Mouse (Mus musculus) CD4-positive, CD25-positive, alpha-beta regulatory T cell (primary cell): ENCODE data around the gene Arhgap35. TPM values are rescaled to one million over a fixed set of nuclear protein-coding genes. Genes with fewer than 3 reads are reported as not detected.

Source experiments
- polyA plus RNA-seq: library from polyadenylated mRNA; unstranded; fragments of 100-300 nt; shearing (Covaris generic); gene quantifications from one replicate; pipeline ENCODE4 v1.2.1, GENCODE M21; 2017

Arhgap35 gene
- 7.6 TPM for polyA plus RNA-seq

GRCm38 (mm10) chr7:16614888-16615715, at the start of gene Arhgap35:
TSS of gene Arhgap35 (minus strand) at chr7:16614993.

GRCm38 (mm10) chr7:16477628-16478027, 137.2 kb downstream of the Arhgap35 start, which contains the start of gene Npas1:
TSS of gene Npas1 (minus strand) at chr7:16477728.

GRCm38 (mm10) chr7:16452587-16453073, 162.2 kb downstream of the Arhgap35 start, which contains the start of gene Tmem160:
TSS of gene Tmem160 (plus strand) at chr7:16452779.

Other genes with a start within 250 kb of the Arhgap35 start
- gene Sae1, start 227.2 kb downstream of the Arhgap35 start, polyA plus RNA-seq, result 130 TPM
- 27.2 TPM for gene Zc3h4, start 214.1 kb downstream of the Arhgap35 start, polyA plus RNA-seq
- gene Tmem160, start 162.2 kb downstream of the Arhgap35 start, polyA plus RNA-seq, result 121 TPM
- 0.36 TPM for gene Npas1, start 137.3 kb downstream of the Arhgap35 start, polyA plus RNA-seq
- 1.1 TPM for gene Ceacam15, start 60.7 kb upstream of the Arhgap35 start, polyA plus RNA-seq
- not detected for gene Ceacam9, start 106.9 kb upstream of the Arhgap35 start, polyA plus RNA-seq
- 195 TPM for gene Ap2s1, start 123.4 kb upstream of the Arhgap35 start, polyA plus RNA-seq
- gene Slc1a5, start 166.3 kb upstream of the Arhgap35 start, polyA plus RNA-seq, result 349 TPM
- 84.7 TPM for gene Strn4, start 200.9 kb upstream of the Arhgap35 start, polyA plus RNA-seq
- gene Fkrp, start 201.7 kb upstream of the Arhgap35 start, polyA plus RNA-seq, result 25.6 TPM
- 220 TPM for gene Prkd2, start 227.9 kb upstream of the Arhgap35 start, polyA plus RNA-seq